Mouse (Mus musculus) hindbrain, embryonic 12.5 days (tissue): ENCODE results near the gene Ttc7b. TPM values are rescaled to one million over a fixed set of nuclear protein-coding genes. Genes with fewer than 3 reads are reported as not detected.

Experiments used
- ATAC-seq: fragments of 200-750 bp; cut with Nextera tagmentation; 2 replicates; pipeline ENCODE4 v1.8.0; 2017; ENCODE audit warnings: moderate TSS enrichment; ENCODE audit not compliant: low FRiP score
- H3K27ac ChIP-seq: fragments of 300-500 bp; sonication (generic); 2 replicates; pipeline ENCODE4 v1.5.1; 2016; ENCODE audit warnings: mild to moderate bottlenecking
- H3K27me3 ChIP-seq: fragments of 300-500 bp; sonication (generic); 2 replicates; pipeline ENCODE4 v1.6.1; 2016; ENCODE audit warnings: mild to moderate bottlenecking
- H3K36me3 ChIP-seq: fragments of 300-500 bp; sonication (generic); 2 replicates; pipeline ENCODE4 v1.6.1; 2016; ENCODE audit warnings: mild to moderate bottlenecking
- H3K4me1 ChIP-seq: fragments of 300-500 bp; sonication (generic); 2 replicates; pipeline ENCODE4 v1.6.1; 2016
- H3K4me2 ChIP-seq: fragments of 300-500 bp; sonication (generic); replicated peaks from 2 replicates; pipeline ENCODE4 v1.6.1; 2016; ENCODE audit warnings: mild to moderate bottlenecking
- H3K4me3 ChIP-seq: fragments of 300-500 bp; sonication (generic); 2 replicates; pipeline ENCODE4 v1.5.1; 2016; ENCODE audit warnings: mild to moderate bottlenecking
- H3K9ac ChIP-seq: fragments of 300-500 bp; sonication (generic); 2 replicates; pipeline ENCODE4 v1.6.1; 2016; ENCODE audit warnings: mild to moderate bottlenecking, moderate library complexity
- H3K9me3 ChIP-seq: fragments of 300-500 bp; sonication (generic); replicated peaks from 2 replicates; pipeline ENCODE4 v1.6.1; 2016; ENCODE audit warnings: mild to moderate bottlenecking
- WGBS: fragments of 180-500 bp; shearing (Covaris S2); methylation state at CpG from one replicate; pipeline ENCODE4 v1.1.7; 2016; 5-methylcytosine and 5-hydroxymethylcytosine counted together
- polyA plus RNA-seq: library from polyadenylated mRNA; unstranded; fragments of >200 nt; fragmentation: Nextera tagmentation; extraction: Ambion mirVana; gene quantifications from 2 replicates; pipeline ENCODE4 v1.2.1, GENCODE M21; 2016

Gene Ttc7b
- polyA plus RNA-seq, 1 experiment from 2014 or later = 6.1 TPM

DNA sequence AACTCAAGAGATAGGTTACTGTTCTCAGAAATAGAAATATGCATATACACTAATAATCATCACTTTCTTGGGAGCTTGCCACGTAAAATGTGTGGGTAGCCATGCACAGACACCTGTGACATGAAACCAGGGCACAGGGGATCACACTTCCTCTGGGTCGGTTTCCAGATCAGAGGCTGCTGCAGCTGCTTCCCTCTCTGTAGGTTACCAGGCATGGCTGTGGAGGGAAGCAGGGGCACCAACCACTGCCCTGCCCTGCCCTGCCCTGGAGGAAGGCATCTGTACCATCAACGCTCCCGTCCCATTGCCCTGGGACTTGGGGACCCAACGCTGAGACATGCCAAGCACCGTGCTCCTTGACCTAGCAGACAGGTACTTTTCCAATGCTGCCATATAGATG lies 188.8 kb downstream of the Ttc7b start:
- peaks cover 20% of the 10 kb centered on the region; the same call in 1 of the 2 replicates for H3K36me3 ChIP-seq
- no peak overlapping the region for H3K9ac ChIP-seq
- no peak overlapping the region for H3K4me2 ChIP-seq
- no peak for ATAC-seq
- no peaks in the 10 kb centered on the region for H3K4me1 ChIP-seq
- H3K9me3 ChIP-seq = no peaks in the 10 kb centered on the region
- H3K4me3 ChIP-seq = no peak overlapping the region
- WGBS = 97% methylated on average over 6 of the region's 6 CpGs
- H3K27me3 ChIP-seq = no peaks in the 10 kb centered on the region
- no peak overlapping the region for H3K27ac ChIP-seq

DNA sequence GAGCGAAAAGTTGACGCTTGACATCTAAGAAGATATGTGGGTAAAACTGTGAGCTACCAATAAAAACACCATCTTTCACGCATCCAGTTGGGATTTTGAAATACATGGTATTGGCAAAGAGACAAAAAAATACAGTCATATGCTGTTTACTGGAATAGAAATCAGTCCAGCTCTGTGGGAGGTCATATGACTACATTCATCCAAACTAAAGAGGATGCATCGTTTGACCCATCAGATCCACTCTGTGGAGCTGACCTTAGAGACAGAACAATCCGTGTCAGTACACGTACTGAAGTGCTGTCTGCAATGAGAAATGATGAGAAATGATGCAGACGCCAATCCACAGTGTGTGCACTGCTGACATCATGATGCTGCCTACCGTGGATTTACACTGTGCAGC lies 190.4 kb downstream of the Ttc7b start:
- ATAC-seq = no peak

DNA sequence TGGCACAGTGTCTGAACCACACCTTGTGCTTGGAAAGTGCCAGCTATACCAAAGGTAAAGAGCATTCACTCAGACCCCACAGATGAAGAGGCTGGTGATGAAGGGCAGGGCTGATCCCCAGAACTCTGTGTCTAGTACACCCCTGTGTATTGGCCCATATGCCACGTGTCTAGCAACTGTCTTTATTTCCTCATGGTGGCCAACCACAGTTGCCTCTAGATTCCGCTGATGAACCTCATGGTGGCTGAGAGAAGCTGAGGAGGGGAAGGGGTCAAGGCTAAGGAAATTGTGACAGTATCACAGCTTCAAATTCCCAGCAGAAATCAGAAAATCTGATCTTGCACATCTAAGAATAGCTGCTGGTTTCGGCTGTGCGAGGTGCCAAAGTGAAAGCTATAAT lies 191.6 kb downstream of the Ttc7b start:
- Histone ChIP-seq H3K9ac (no peak overlapping the region), H3K4me1 (no peaks in the 10 kb centered on the region), H3K27ac (no peak overlapping the region), H3K27me3 (no peaks in the 10 kb centered on the region), H3K4me2 (no peak overlapping the region), H3K36me3 (peaks cover 37% of the 10 kb centered on the region), H3K4me3 (no peak overlapping the region), H3K9me3 (no peaks in the 10 kb centered on the region)
- 91% methylated on average over 4 of the region's 4 CpGs for WGBS
- ATAC-seq = no peak

More for the DNA sequence above, 190.4 kb downstream of the Ttc7b start:
- Histone ChIP-seq H3K4me2 (no peak overlapping the region), H3K36me3 (peaks cover 26% of the 10 kb centered on the region), H3K9ac (no peak overlapping the region), H3K4me1 (no peaks in the 10 kb centered on the region), H3K9me3 (no peaks in the 10 kb centered on the region), H3K27ac (no peak overlapping the region), H3K27me3 (no peaks in the 10 kb centered on the region), H3K4me3 (no peak overlapping the region)
- WGBS = 88% methylated on average over 8 of the region's 8 CpGs

DNA sequence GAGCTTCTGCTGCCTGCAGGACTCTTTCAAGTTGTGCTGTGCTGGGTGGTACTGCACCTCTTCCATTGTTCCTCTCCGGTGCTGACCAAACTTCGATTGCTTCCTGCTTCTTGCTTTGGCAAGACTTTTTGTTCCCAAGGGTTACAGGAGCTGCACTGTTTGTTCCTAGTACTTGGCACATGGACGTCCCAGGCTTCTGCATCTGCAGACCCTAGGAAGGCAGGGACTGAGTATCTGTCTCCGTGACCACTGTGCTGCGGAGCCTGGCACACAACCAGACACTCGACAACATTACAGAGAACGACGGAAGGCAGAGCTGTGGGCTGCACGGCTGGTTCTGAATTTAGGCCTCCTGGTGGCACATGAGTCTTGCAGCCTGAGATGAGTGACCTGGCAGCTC lies 192.1 kb downstream of the Ttc7b start:
- Histone ChIP-seq H3K9ac (no peak overlapping the region), H3K4me3 (no peak overlapping the region), H3K9me3 (no peaks in the 10 kb centered on the region), H3K4me1 (no peaks in the 10 kb centered on the region), H3K36me3 (peaks cover 37% of the 10 kb centered on the region), H3K27ac (no peak overlapping the region), H3K4me2 (no peak overlapping the region), H3K27me3 (no peaks in the 10 kb centered on the region)
- WGBS = 92% methylated on average over 9 of the region's 9 CpGs
- ATAC-seq = no peak

DNA sequence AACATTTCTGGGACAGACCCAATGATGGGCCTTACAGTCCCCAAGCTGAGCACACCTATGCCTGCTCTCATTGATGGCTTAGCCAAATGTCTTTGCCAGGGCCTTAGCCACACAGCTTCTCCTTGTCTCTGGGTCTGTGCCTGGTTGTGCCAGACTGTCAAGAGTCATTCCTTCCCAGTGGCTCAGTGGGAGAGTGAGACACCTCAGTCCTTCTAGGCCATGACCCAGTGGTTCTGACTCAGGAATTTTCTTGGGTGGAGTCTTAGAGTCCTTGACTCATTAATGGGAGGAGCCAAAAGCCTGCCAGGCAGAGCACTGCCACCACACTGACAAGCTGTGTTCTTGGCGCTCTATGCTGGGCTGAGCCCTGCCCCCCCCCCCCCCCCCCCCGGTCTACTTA lies 193.9 kb downstream of the Ttc7b start:
- H3K9me3 ChIP-seq = no peaks in the 10 kb centered on the region
- H3K4me1 ChIP-seq = peaks cover 5% of the 10 kb centered on the region
- H3K36me3 ChIP-seq = peaks cover 35% of the 10 kb centered on the region
- no peak overlapping the region for H3K27ac ChIP-seq
- no peak for ATAC-seq
- H3K27me3 ChIP-seq = no peaks in the 10 kb centered on the region
- WGBS = 75% methylated on average over 1 of the region's 2 CpGs
- no peak overlapping the region for H3K4me3 ChIP-seq
- no peak overlapping the region for H3K9ac ChIP-seq
- H3K4me2 ChIP-seq = no peak overlapping the region

DNA sequence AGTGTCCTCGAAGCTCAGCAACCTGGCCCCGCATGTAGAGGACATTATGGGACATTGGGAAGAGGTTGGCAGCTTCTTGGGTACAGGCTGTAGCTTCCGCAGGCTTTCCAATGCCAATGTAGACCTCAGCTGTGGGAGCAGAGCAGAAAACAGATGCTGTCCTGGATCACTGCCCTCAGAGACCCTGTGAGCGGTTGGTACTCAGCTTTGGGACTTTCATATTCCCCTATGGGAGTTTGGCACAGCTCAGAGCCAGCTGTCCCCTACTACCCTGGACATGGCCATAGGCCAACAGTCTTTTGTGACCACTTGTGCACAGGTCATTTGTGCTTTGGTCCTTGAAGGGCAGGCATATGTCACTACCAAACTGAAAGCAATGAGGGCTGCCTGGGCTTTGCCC lies 195.0 kb downstream of the Ttc7b start:
- WGBS = 90% methylated on average over 4 of the region's 4 CpGs
- H3K36me3 ChIP-seq = peaks cover 35% of the 10 kb centered on the region
- H3K9ac ChIP-seq = no peak overlapping the region
- no peaks in the 10 kb centered on the region for H3K9me3 ChIP-seq
- H3K4me3 ChIP-seq = no peak overlapping the region
- H3K4me1 ChIP-seq = peaks cover 10% of the 10 kb centered on the region
- H3K27me3 ChIP-seq = no peaks in the 10 kb centered on the region
- no peak for ATAC-seq
- H3K4me2 ChIP-seq = no peak overlapping the region
- no peak overlapping the region for H3K27ac ChIP-seq

DNA sequence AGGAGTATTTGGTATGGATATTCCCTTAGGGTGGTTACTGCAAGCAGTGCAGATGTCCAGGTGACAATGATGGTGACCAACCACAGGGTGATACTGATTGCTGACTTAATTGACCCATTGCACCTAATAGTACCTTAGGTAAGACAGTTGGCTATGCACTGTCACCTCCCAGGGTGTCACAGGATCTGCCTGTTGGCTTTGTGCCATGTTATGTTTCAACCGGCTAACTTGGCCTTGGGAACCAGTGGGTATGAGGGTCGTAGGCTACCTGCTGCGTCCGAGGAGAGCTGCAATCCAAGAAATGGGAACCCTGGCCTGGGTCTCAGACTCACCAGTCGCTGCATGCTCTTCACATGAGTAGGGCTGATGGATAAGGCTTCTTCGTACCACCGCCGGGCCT lies 195.4 kb downstream of the Ttc7b start:
- peaks cover 35% of the 10 kb centered on the region for H3K36me3 ChIP-seq
- H3K4me1 ChIP-seq = peaks cover 14% of the 10 kb centered on the region
- no peak overlapping the region for H3K9ac ChIP-seq
- 97% methylated on average over 8 of the region's 8 CpGs for WGBS
- H3K27ac ChIP-seq = no peak overlapping the region
- ATAC-seq = no peak
- H3K27me3 ChIP-seq = no peaks in the 10 kb centered on the region
- H3K4me3 ChIP-seq = no peak overlapping the region
- no peak overlapping the region for H3K4me2 ChIP-seq
- no peaks in the 10 kb centered on the region for H3K9me3 ChIP-seq

DNA sequence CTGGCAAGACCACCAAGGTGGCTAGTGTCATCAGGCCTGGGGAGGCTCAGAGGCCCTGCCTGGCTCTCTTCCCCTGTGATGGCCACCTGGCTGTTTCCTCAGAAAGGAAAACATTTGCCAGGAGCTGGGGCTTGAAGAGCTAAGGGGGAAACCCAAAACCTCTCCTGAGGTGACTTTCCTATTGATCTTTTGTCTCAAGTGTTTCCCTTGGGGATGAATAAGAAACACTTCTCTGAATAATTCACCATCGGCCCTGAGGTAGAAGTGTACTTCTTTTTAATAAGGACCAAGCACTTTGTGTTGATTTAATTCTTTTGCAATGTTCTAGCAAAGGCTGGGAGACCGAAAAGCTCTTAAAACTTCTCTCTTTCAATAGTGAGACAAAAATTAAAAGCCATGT lies 197.0 kb downstream of the Ttc7b start:
- ATAC-seq = no peak
- H3K4me2 ChIP-seq = no peak overlapping the region
- H3K4me3 ChIP-seq = no peak overlapping the region
- H3K27ac ChIP-seq = no peak overlapping the region
- H3K4me1 ChIP-seq = peaks cover 15% of the 10 kb centered on the region
- H3K27me3 ChIP-seq = no peaks in the 10 kb centered on the region
- peaks cover 34% of the 10 kb centered on the region for H3K36me3 ChIP-seq
- no peak overlapping the region for H3K9ac ChIP-seq
- 64% methylated on average over 2 of the region's 2 CpGs for WGBS
- H3K9me3 ChIP-seq = no peaks in the 10 kb centered on the region

DNA sequence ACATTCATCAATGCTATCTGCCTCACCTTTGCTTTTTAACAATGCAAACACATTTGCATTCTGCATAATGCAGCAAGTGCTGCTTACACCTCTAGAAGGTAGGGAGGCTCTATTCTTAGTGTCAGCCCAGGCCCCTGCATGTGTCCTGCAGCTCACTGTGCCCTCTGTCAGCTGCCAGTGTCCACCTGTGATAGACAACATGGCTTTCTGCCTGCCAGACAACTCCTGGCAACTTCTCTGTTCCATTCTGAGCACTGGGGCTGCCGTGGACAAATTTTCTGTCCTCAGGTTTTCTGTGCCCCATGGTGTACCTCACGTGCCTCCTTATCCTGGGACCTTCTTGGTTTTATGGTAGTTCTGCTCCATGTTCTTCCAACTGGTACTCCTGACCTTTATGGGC lies 198.4 kb downstream of the Ttc7b start:
- Histone ChIP-seq H3K36me3 (peaks cover 26% of the 10 kb centered on the region), H3K27me3 (no peaks in the 10 kb centered on the region), H3K4me1 (peaks cover 23% of the 10 kb centered on the region), H3K9ac (no peak overlapping the region), H3K4me3 (no peak overlapping the region), H3K9me3 (no peaks in the 10 kb centered on the region), H3K27ac (no peak overlapping the region), H3K4me2 (no peak overlapping the region)
- WGBS = 84% methylated on average over 2 of the region's 2 CpGs
- ATAC-seq = no peak

DNA sequence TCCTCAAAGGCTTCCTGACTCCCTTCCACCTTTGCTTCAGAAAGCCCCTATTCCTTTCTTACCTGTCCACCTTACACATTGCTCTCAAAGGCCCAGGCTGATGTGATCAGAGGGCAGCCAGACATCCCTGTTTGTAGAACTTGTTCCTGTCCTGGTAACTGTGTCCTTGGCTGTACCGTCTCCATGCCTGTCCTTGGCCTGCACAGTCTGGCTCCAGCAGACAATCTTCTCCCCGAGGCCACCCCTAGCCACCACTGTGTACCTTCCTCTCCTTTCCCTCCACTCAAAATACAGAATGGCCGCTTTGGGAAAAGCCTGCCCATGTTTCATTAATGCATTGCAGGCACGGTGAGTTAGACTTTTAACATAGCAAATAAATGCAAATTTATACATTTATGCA lies 199.1 kb downstream of the Ttc7b start:
- Histone ChIP-seq H3K27ac (no peak overlapping the region; the same call in 1 of the 2 replicates), H3K9me3 (no peaks in the 10 kb centered on the region), H3K4me2 (no peak overlapping the region), H3K4me3 (no peak overlapping the region), H3K36me3 (peaks cover 26% of the 10 kb centered on the region), H3K4me1 (peaks cover 26% of the 10 kb centered on the region), H3K27me3 (no peaks in the 10 kb centered on the region), H3K9ac (no peak overlapping the region)
- WGBS = 62% methylated on average over 4 of the region's 4 CpGs
- ATAC-seq = no peak

DNA sequence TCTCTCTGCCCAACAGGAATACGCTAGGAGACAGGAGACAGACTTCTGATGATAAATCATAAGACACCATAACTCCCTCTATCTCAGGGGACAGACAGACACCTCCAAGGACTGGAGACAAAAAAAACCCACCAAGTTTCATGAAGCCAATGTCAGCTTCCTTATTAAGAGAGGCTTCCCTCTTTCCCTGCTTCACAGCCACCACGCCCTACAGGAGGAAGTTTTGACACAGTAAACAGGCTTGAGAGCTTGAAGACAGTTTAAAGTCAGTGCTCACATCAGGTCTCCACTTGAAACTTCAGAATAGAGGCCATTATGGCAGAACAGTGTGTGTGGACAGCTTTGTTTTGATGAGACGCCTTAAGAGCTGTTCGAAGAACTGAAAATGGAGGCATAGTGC lies 200.9 kb downstream of the Ttc7b start:
- no peak for ATAC-seq
- no peak overlapping the region for H3K4me2 ChIP-seq
- 90% methylated on average over 4 of the region's 4 CpGs for whole genome bisulfite sequencing
- no peaks in the 10 kb centered on the region for H3K27me3 ChIP-seq
- H3K36me3 ChIP-seq = peaks cover 15% of the 10 kb centered on the region
- H3K27ac ChIP-seq = no peak overlapping the region
- H3K9ac ChIP-seq = no peak overlapping the region
- H3K4me3 ChIP-seq = no peak overlapping the region
- peaks cover 44% of the 10 kb centered on the region for H3K4me1 ChIP-seq
- H3K9me3 ChIP-seq = no peaks in the 10 kb centered on the region

DNA sequence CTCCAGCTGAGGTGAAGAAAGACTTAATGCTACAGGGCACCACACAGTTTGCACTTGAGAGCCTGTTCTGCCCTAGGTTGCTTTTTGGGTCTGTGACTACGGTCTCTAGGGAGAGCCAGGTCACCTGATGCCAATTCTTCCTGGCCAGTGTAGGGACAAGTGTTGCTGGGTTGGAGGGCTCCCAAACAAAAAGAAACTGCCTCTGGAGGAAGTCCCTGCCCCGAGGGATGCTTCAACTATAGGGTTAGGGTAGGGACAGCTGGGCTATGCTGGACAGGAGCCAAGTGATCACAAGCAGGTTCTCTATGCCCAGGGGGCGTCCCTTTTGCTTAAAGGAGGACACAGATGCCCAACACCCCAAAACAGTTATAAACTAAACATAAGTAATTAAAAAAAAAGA lies 202.7 kb downstream of the Ttc7b start:
- Histone ChIP-seq H3K4me2 (no peak overlapping the region), H3K9ac (no peak overlapping the region), H3K36me3 (0 out of 2 replicates have a peak, but pooled peaks cover 7% of the 10 kb centered on the region), H3K27me3 (no peaks in the 10 kb centered on the region), H3K4me1 (peaks cover 60% of the 10 kb centered on the region), H3K4me3 (no peak overlapping the region), H3K27ac (no peak overlapping the region), H3K9me3 (no peaks in the 10 kb centered on the region)
- ATAC-seq = no peak
- 64% methylated on average over 3 of the region's 3 CpGs for WGBS

DNA sequence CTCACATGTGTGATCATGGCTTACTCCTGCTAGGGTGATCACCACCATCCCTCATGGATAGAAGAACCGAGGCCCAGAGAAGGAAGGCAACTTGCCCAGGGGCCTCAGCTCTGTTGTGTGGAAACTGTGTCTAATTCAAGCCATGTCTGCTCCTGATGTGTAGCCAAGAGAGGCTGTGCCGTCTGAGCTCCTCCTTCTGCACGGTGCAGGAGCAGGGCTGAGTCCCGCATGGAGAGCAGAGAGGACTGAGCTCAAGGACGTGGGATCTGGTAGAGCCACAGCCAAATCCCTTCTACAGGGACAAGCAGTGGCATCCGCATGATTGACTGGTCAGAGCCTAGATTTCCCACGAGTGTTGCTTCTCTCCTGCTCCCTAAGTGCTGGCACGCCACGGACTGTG lies 204.5 kb downstream of the Ttc7b start:
- H3K9ac ChIP-seq = no peak overlapping the region
- WGBS = 67% methylated on average over 9 of the region's 9 CpGs
- no peak overlapping the region for H3K4me3 ChIP-seq
- H3K27me3 ChIP-seq = no peaks in the 10 kb centered on the region
- no peaks in the 10 kb centered on the region for H3K9me3 ChIP-seq
- peak; percentile 24; the same call in 1 of the 2 replicates for ATAC-seq
- peak overlapping the region; percentile 55; the same call in 1 of the 2 replicates for H3K27ac ChIP-seq
- 0 out of 2 replicates have a peak, but pooled peaks cover 5% of the 10 kb centered on the region for H3K36me3 ChIP-seq
- no peak overlapping the region for H3K4me2 ChIP-seq
- H3K4me1 ChIP-seq = peaks cover 54% of the 10 kb centered on the region
